Mouse (Mus musculus) adrenal gland, postnatal 10 days (tissue): ENCODE measurements at regions not wholly inside any gene's neighbourhood (a gene's known extent, or its start where the extent isn't known, plus 50 kb on each side); places are given as distances from the start of the nearest gene placed in this dataset.

Source experiments
- DNase-seq: peaks from one replicate; pipeline ENCODE4 v3.0.0; 2021; ENCODE audit warnings: mixed read lengths

DNA sequence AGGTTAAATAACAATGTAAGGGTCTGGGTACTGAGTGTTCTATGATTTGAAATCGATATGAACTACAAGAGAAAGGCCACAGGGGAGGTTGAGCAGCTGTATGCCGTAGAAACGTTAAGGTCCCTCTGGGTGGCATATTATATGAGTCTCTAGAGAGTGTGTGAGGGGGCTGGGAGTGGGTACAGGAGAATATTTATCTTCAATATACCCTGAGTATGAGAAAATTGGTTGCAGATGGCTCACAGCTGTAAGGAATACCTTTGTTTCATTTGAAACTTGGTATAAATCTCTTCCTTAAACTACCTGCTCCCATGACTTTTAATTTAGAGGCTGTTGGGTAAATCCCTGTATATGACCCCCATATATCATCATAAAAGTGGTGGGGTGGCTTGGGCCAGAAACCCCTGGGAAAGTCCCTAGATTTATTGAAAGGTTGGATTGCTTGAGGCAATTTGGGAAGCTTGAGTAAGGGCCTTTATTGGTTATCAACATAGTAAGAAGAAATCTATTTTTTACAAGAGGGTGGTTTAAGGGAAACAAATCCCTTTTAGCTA lies 128.7 kb upstream of the Prkg2 start:
- no peak for DNase-seq

DNA sequence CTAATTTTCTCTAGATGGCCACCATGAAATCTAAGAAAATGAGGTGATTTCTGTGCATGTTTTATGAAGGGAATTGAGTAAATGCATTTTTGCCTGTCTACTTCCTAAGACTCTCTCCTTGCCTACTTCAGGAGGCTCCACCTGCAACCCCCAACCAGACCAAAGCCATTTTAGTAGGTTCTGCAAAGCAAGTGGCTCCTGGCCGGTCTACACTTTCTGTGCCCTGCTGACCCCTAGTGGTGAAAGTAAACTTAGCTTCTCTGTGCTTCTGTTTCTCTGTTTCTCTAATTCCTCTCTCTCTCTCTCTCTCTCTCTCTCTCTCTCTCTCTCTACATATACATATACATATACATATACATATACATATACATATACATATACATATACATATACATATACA lies 120.8 kb upstream of the Prkg2 start:
- peak; percentile 67 for DNase-seq

- DNase-seq, result no peak
Measured at GRCm38 (mm10) chr5:99153269-99153850, 116.2 kb upstream of the Prkg2 start.

GRCm38 (mm10) chr5:99152299-99152698 lies 115.1 kb upstream of the Prkg2 start:
- no peak for DNase-seq

DNA sequence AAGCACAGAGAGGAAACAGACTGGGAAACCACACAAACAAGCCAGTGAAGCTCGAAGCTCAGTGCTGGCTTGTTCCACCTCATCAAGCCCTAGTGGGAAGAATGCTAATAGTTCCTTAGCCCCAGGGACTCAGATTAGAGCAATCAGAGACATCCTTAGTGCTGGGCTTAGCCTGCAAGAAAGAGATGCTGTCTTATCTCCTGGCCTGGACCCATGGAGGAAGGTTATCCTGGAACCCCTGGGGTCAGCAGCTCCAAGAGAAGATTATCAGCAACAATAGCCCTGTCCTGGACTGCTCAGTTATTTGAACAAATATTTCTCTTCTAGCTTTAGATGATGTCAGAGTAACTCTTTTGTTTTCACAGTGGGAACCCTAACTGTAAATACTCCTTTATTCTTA lies 112.8 kb upstream of the Prkg2 start:
- DNase-seq, result no peak

- DNase-seq, result no peak
Measured at GRCm38 (mm10) chr5:99132670-99133069, 95.5 kb upstream of the Prkg2 start.

- DNase-seq, result no peak
Measured at GRCm38 (mm10) chr5:99128628-99129027, 91.5 kb upstream of the Prkg2 start.

DNA sequence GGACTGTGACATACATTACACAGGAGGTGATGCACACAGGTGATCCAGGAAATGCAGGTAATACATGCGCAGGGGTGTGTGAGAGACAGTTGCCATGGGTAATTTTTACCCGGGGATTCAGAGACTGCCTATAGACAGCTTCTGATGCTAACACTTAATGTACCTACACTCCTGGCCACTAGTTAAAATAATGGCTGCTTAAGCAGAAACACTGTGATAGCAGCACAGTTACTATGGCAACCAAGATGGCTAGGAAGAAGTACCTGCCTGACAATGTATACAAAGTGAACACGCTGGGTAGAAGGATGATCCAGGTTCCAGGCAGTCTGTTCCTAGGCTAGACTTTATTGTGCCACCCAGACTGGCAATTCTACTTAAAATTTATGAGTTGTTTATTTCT lies 88.3 kb upstream of the Prkg2 start:
- DNase-seq, result no peak

- DNase-seq, result no peak
Measured at GRCm38 (mm10) chr5:99111755-99112154, 74.6 kb upstream of the Prkg2 start.

GRCm38 (mm10) chr5:99111235-99111634 lies 74.1 kb upstream of the Prkg2 start:
- no peak for DNase-seq

DNA sequence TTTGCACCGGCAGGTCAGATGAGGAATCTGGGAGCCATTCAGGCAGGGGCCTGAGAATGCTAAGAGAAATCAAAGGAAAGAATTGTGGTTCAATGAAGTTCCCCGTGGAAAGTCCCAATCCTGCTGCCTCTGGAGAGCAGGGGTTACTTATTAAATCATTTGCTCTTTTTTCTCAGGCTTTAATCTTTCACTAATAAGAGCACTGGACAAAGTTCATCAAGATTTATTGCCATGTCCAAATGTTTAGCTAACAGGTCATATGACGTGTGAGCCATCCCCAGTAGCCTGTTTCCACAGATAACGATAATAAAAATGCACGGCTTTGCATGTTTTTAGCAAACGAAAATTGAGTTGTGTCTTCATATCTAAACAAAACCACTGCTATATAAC lies 62.6 kb upstream of the Prkg2 start:
- DNase-seq, result no peak

- no peak for DNase-seq
Measured at GRCm38 (mm10) chr5:99099014-99099726, 62.0 kb upstream of the Prkg2 start.
